Mouse (Mus musculus): ENCODE measurements around the gene Bmp2k. TPM values are rescaled to one million over a fixed set of nuclear protein-coding genes. Genes with fewer than 3 reads are reported as not detected.

Gene Bmp2k
- polyA plus RNA-seq, 1 experiment from 2014 or later = 15.7 TPM

DNA sequence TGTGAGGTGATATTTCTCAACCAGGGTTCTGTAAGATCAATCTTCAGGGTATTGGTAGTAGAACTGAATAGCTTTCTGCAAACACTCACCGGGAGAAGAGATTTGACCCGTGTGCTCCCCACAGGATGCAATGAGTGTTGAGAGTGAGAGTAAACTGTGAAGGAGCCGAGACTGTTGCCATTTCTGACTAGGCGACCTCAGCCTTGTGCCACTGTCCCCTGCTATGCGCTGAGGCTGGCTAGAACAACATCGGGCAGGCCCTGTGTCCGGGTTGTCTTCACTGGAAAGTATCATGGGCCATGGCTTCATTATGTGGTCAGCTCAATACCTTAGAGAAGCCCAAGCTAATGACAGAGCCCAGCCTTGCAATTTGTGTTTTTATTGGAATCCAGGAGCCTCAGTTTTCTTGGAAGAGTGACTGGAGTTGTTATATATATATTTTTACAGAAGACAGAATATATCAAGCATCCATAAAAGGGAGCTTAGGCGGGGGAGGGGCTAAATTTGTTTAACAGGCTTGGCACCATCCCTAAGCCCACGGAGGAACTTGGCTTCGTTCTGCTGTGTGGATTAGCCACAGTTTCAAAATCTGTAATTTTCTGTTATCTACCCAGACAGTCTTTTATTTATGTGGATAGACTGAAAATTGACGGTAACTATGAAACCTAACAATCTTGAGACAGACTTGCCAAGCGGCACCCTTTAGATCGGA is 18.0 kb upstream of the Bmp2k start:
- Histone ChIP-seq H3K4me3 (ENCODE audit: low read depth, low read length) (no peak overlapping the region), H3K9me3 (ENCODE audit: control insufficient read depth, low read length) (no peaks in the 10 kb centered on the region), H3K9ac (ENCODE audit: low read length) (no peak overlapping the region), H3K4me2 (ENCODE audit: low read length) (0 out of 2 replicates have a peak overlapping the region, but pooled peaks have one; percentile 15), H3K27me3 (replicated peaks; ENCODE audit: control insufficient read depth, insufficient read depth, low read length) (no peaks in the 10 kb centered on the region), H3K4me1 (replicated peaks; ENCODE audit: control insufficient read depth, insufficient read depth, low read length) (peaks cover 8% of the 10 kb centered on the region; the same call in 1 of the 2 replicates), H3K36me3 (ENCODE audit: control insufficient read depth, insufficient read depth, low read length) (no peaks in the 10 kb centered on the region), H3K27ac (ENCODE audit: low read depth) (no peak overlapping the region)
- no peak for DNase-seq (ENCODE audit: low spot score)
- WGBS = 34% methylated on average over 13 of the region's 13 CpGs
- ATAC-seq (replicated peaks; ENCODE audit: low FRiP score, low TSS enrichment, low read depth) = no peak

DNA sequence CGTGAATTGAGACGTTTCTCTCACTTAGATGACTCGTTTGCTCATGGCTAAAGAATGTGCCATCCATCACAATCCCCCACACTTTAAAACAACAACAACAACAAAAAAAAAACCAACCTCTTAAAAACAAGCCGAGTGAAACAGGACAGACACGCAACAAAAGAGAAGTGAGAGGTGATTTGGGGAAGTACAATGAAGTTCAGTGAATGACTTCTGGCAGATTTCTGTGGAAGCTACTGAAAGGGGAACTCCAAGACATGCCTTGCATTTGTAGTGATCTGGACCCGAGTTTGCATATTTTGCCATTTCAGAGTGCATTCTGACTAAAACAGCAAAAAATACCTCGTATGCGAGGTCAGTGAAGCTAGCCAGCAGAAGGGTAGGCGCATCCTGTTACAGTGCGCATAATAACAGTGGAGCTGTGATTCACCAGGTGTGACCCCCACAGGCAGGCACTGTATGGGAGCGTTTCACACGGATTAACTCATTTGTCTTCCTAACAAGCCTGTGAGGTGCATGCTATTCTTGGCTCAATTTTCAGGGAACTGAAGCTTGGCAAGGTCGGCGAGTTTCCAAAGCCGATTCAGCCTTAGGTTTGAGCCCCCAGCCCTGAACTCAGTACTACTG is 17.4 kb upstream of the Bmp2k start:
- WGBS = 26% methylated on average over 15 of the region's 15 CpGs
- Histone ChIP-seq H3K4me1 (replicated peaks; ENCODE audit: control insufficient read depth, insufficient read depth, low read length) (peaks cover 8% of the 10 kb centered on the region; the same call in 1 of the 2 replicates), H3K27me3 (replicated peaks; ENCODE audit: control insufficient read depth, insufficient read depth, low read length) (no peaks in the 10 kb centered on the region), H3K9ac (ENCODE audit: low read length) (no peak overlapping the region), H3K4me2 (ENCODE audit: low read length) (0 out of 2 replicates have a peak overlapping the region, but pooled peaks have one; percentile 15), H3K9me3 (ENCODE audit: control insufficient read depth, low read length) (no peaks in the 10 kb centered on the region), H3K27ac (ENCODE audit: low read depth) (no peak overlapping the region), H3K4me3 (ENCODE audit: low read depth, low read length) (no peak overlapping the region), H3K36me3 (ENCODE audit: control insufficient read depth, insufficient read depth, low read length) (no peaks in the 10 kb centered on the region)
- DNase-seq (ENCODE audit: low spot score) = no peak
- no peak for ATAC-seq (replicated peaks; ENCODE audit: low FRiP score, low TSS enrichment, low read depth)

DNA sequence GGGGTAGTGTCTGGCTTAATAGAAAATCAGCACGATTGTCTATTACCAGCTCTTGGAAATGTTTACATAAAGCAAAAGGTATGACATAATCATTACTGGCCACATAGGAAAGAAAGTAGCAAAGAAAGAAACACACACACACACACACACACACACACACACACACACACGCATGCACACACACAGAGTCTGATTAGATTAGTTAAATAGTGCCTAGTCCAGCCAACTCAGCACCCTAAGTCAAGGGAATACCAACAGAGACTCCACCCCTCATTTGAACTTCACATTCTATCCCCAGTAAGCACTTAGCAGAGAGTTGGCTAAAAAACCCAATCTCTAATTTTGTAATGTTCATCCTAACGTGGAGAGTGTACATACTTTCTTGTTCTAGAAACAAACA is 15.5 kb upstream of the Bmp2k start:
- ATAC-seq (replicated peaks; ENCODE audit: low FRiP score, low TSS enrichment, low read depth) = no peak; the same call in 1 of the 2 replicates
- H3K27me3 ChIP-seq (replicated peaks; ENCODE audit: control insufficient read depth, insufficient read depth, low read length) = no peaks in the 10 kb centered on the region

DNA sequence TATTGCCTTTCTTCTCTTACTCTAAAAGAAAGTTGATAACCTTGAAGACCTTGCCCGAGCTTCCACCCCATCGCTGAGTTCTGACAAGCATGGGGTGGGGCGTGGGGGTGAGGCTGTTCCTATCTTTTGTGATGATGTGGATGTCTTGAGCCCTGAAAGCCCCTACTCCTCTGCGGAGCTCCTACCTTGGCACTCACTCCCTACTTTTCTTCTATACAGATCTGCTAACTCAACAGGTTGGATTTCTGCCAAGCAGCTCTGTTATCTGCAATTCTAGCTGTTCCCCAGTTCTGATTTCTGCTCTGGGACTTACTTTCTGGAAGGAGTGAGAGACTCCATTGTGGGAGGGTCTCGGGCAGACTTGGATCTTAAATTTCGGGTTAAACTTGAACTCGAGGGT is 14.3 kb upstream of the Bmp2k start:
- Histone ChIP-seq H3K27ac (ENCODE audit: low read depth) (no peak overlapping the region), H3K27me3 (replicated peaks; ENCODE audit: control insufficient read depth, insufficient read depth, low read length) (no peaks in the 10 kb centered on the region), H3K36me3 (ENCODE audit: control insufficient read depth, insufficient read depth, low read length) (no peaks in the 10 kb centered on the region), H3K4me1 (replicated peaks; ENCODE audit: control insufficient read depth, insufficient read depth, low read length) (peaks cover 8% of the 10 kb centered on the region; the same call in 1 of the 2 replicates), H3K9ac (ENCODE audit: low read length) (no peak overlapping the region), H3K9me3 (ENCODE audit: control insufficient read depth, low read length) (no peaks in the 10 kb centered on the region), H3K4me3 (ENCODE audit: low read depth, low read length) (no peak overlapping the region), H3K4me2 (ENCODE audit: low read length) (no peak overlapping the region)
- ATAC-seq (replicated peaks; ENCODE audit: low FRiP score, low TSS enrichment, low read depth) (no peak), DNase-seq (ENCODE audit: low spot score) (no peak)
- 71% methylated on average over 7 of the region's 7 CpGs for whole genome bisulfite sequencing

More for the DNA sequence above, 15.5 kb upstream of the Bmp2k start:
- no peaks in the 10 kb centered on the region for H3K36me3 ChIP-seq (ENCODE audit: control insufficient read depth, insufficient read depth, low read length)
- 61% methylated on average over 3 of the region's 3 CpGs for WGBS
- H3K27ac ChIP-seq (ENCODE audit: low read depth) = no peak overlapping the region
- no peak overlapping the region for H3K4me3 ChIP-seq (ENCODE audit: low read depth, low read length)
- no peaks in the 10 kb centered on the region for H3K9me3 ChIP-seq (ENCODE audit: control insufficient read depth, low read length)
- DNase-seq (ENCODE audit: low spot score) = no peak
- H3K4me1 ChIP-seq (replicated peaks; ENCODE audit: control insufficient read depth, insufficient read depth, low read length) = peaks cover 8% of the 10 kb centered on the region; the same call in 1 of the 2 replicates
- no peak overlapping the region for H3K9ac ChIP-seq (ENCODE audit: low read length)
- no peak overlapping the region for H3K4me2 ChIP-seq (ENCODE audit: low read length)

DNA sequence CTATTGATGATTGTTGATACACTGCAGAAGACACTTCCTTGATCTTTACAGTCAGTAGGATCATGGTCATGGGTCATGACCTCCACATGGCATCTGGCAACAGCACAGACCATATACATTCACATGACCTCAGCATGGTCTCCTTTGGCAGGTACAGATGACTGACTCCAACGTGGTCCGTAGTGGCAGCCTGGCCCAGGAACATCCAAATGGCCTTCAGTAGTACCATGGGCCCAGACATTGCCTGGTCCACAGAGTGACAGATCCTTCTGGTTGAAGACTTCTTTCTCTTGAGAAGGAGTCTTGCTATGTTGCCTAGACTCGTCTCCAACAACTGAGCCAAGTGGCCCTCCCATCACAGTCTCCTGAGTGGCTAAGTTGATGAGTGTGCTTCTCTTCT is 10.6 kb upstream of the Bmp2k start:
- 84% methylated on average over 3 of the region's 3 CpGs for WGBS

DNA sequence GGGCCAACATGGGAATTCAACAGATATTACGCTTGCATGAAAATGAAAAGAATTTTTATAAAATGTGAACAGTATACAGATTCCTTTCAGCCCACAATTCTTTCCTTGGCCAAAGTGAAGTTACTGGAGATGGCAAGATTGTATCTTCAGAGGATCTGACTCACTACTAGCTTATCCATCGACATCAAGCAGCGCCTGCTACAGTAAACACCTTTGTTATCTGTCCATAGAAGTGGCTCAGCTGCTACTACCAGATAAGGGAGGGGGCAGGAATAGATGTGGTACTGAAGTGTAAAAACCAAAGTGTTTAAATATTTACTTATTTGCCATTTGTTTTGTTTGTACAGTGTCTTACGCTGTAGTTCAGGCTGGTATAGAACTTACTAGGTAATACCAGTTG is 8.6 kb upstream of the Bmp2k start:
- Histone ChIP-seq H3K9ac (ENCODE audit: low read length) (no peak overlapping the region), H3K9me3 (ENCODE audit: control insufficient read depth, low read length) (no peaks in the 10 kb centered on the region), H3K27me3 (replicated peaks; ENCODE audit: control insufficient read depth, insufficient read depth, low read length) (no peaks in the 10 kb centered on the region), H3K4me3 (ENCODE audit: low read depth, low read length) (no peak overlapping the region), H3K36me3 (ENCODE audit: control insufficient read depth, insufficient read depth, low read length) (no peaks in the 10 kb centered on the region), H3K4me1 (replicated peaks; ENCODE audit: control insufficient read depth, insufficient read depth, low read length) (no peaks in the 10 kb centered on the region), H3K4me2 (ENCODE audit: low read length) (no peak overlapping the region), H3K27ac (ENCODE audit: low read depth) (no peak overlapping the region)
- no peak for ATAC-seq (replicated peaks; ENCODE audit: low FRiP score, low TSS enrichment, low read depth)
- 69% methylated on average over 4 of the region's 4 CpGs for WGBS
- DNase-seq (ENCODE audit: low spot score) = no peak

More for the DNA sequence above, 10.6 kb upstream of the Bmp2k start:
- Histone ChIP-seq H3K9me3 (ENCODE audit: control insufficient read depth, low read length) (no peaks in the 10 kb centered on the region), H3K27me3 (replicated peaks; ENCODE audit: control insufficient read depth, insufficient read depth, low read length) (no peaks in the 10 kb centered on the region), H3K36me3 (ENCODE audit: control insufficient read depth, insufficient read depth, low read length) (no peaks in the 10 kb centered on the region), H3K4me1 (replicated peaks; ENCODE audit: control insufficient read depth, insufficient read depth, low read length) (peaks cover 8% of the 10 kb centered on the region; the same call in 1 of the 2 replicates), H3K4me2 (ENCODE audit: low read length) (no peak overlapping the region), H3K9ac (ENCODE audit: low read length) (no peak overlapping the region), H3K4me3 (ENCODE audit: low read depth, low read length) (no peak overlapping the region), H3K27ac (ENCODE audit: low read depth) (no peak overlapping the region)
- DNase-seq (ENCODE audit: low spot score) (no peak), ATAC-seq (replicated peaks; ENCODE audit: low FRiP score, low TSS enrichment, low read depth) (no peak)

DNA sequence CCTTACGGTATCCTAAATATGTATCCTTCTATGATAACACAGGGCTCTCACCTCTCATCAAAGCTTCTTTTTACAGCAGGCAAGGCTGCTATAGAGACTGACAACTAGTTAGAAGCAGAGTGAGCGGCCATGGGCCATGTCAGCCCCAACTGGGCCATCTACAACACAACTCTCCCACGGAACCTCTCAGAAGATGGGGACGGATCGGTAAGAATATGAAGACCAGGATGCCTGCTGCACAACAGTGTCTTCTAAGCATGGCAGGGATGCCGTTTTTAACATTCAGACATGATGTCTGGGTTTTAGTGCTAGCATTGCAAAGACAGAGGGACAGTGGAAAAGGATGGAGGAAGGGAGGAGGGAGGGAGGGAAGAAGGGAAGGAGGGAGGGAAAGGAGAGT is 6.3 kb upstream of the Bmp2k start:
- H3K4me2 ChIP-seq (ENCODE audit: low read length) = no peak overlapping the region
- H3K4me1 ChIP-seq (replicated peaks; ENCODE audit: control insufficient read depth, insufficient read depth, low read length) = peaks cover under 1% of the 10 kb centered on the region; the same call in 1 of the 2 replicates
- no peak overlapping the region for H3K4me3 ChIP-seq (ENCODE audit: low read depth, low read length)
- no peak overlapping the region for H3K9ac ChIP-seq (ENCODE audit: low read length)
- DNase-seq (ENCODE audit: low spot score) = no peak
- H3K27ac ChIP-seq (ENCODE audit: low read depth) = no peak overlapping the region
- 91% methylated on average over 6 of the region's 6 CpGs for WGBS
- no peaks in the 10 kb centered on the region for H3K9me3 ChIP-seq (ENCODE audit: control insufficient read depth, low read length)
- ATAC-seq (replicated peaks; ENCODE audit: low FRiP score, low TSS enrichment, low read depth) = no peak
- no peaks in the 10 kb centered on the region for H3K36me3 ChIP-seq (ENCODE audit: control insufficient read depth, insufficient read depth, low read length)
- no peaks in the 10 kb centered on the region for H3K27me3 ChIP-seq (replicated peaks; ENCODE audit: control insufficient read depth, insufficient read depth, low read length)

DNA sequence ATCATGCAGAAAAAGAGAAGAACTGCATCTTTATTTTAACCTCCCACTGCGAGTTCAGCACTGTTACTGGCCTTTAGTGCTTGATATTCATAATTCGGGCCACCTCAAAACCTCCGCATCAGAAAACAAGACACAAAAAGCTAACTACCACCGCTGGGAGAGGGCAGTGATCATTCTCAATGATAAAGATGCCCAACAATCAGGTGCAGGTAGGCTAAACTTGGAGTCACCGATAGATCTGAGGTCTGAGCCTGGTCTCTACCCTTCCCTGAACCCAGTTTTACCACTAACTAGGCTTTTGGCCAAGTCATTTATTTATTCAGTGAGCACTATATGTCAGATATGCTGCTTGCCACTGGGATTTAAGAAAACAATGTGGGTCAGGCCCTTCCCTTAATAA is 4.8 kb upstream of the Bmp2k start:
- ATAC-seq (replicated peaks; ENCODE audit: low FRiP score, low TSS enrichment, low read depth) = no peak
- Histone ChIP-seq H3K9ac (ENCODE audit: low read length) (no peak overlapping the region), H3K4me2 (ENCODE audit: low read length) (no peak overlapping the region), H3K36me3 (ENCODE audit: control insufficient read depth, insufficient read depth, low read length) (no peaks in the 10 kb centered on the region), H3K4me1 (replicated peaks; ENCODE audit: control insufficient read depth, insufficient read depth, low read length) (peaks cover 5% of the 10 kb centered on the region), H3K27ac (ENCODE audit: low read depth) (no peak overlapping the region), H3K9me3 (ENCODE audit: control insufficient read depth, low read length) (no peaks in the 10 kb centered on the region), H3K27me3 (replicated peaks; ENCODE audit: control insufficient read depth, insufficient read depth, low read length) (no peaks in the 10 kb centered on the region), H3K4me3 (ENCODE audit: low read depth, low read length) (no peak overlapping the region)
- DNase-seq (ENCODE audit: low spot score) = no peak
- WGBS = 91% methylated on average over 5 of the region's 5 CpGs
